Mouse (Mus musculus): Measurements from ENCODE around the gene Vav1. TPM values are rescaled to one million over a fixed set of nuclear protein-coding genes. Genes with fewer than 3 reads are reported as not detected.
A peak's percentile ranks its signal among the peaks of the same experiment; 100 is the strongest.

Gene Vav1
- total and polyA plus RNA-seq, 3 experiments: 86.7 to 99.6 TPM; not detected in 1

- H3K27me3 ChIP-seq (ENCODE audit: control insufficient read depth in 1 of 2, insufficient read depth in 2 of 2, low read length in 2 of 2): no peaks in the 10 kb centered on the region
- H3K27ac ChIP-seq (ENCODE audit: control insufficient read depth, low read depth, low read length): peak overlapping the region; percentile 81
- DNase-seq (ENCODE audit: low read depth, low spot score): no peak
- peak overlapping the region; percentile 65 to 85 for H3K4me3 ChIP-seq (ENCODE audit: control insufficient read depth in 1 of 2, insufficient read depth in 1 of 2, low read depth in 2 of 2, low read length in 2 of 2)
- H3K79me2 ChIP-seq (ENCODE audit: control insufficient read depth, insufficient read depth, low read length, poor library complexity): peaks cover 13% of the 10 kb centered on the region
- peak overlapping the region; percentile 79 for H3K9ac ChIP-seq (ENCODE audit: control insufficient read depth, low read depth, low read length, poor library complexity, severe bottlenecking)
- H3K9me3 ChIP-seq (replicated peaks; ENCODE audit: insufficient read depth, low read length): no peaks in the 10 kb centered on the region
- H3K36me3 ChIP-seq (ENCODE audit: control insufficient read depth in 1 of 2, insufficient read depth in 2 of 2, low read length in 2 of 2): peaks cover 0 to 11% of the 10 kb centered on the region in 2 experiments; a peak in 2 of 4 replicates
- H3K4me1 ChIP-seq (ENCODE audit: control insufficient read depth in 1 of 2, insufficient read depth in 2 of 2, low read length in 2 of 2): peaks cover 0 to 24% of the 10 kb centered on the region in 2 experiments; a peak in 2 of 4 replicates
- TF ChIP-seq ZNF384 (IDR thresholded peaks at IDR 0.05; ENCODE audit: low read depth, low read length) (no peak), USF1 (IDR thresholded peaks at IDR 0.05; ENCODE audit: low read depth, low read length) (0 out of 2 replicates have a peak, but pooled peaks have one; percentile 4)
Measured at GRCm38 (mm10) chr17:57248771-57249170, 30.1 kb upstream of the Vav1 start.

GRCm38 (mm10) chr17:57249186-57250181, 29.4 kb upstream of the Vav1 start, which contains the start of gene Trip10:
Gene Trip10, plus strand, starts transcription at chr17:57249455.
- H3K27me3 ChIP-seq (ENCODE audit: control insufficient read depth in 1 of 2, insufficient read depth in 2 of 2, low read length in 2 of 2): no peaks in the 10 kb centered on the region
- peak within 1 kb of the TSS; percentile 91 to 92 for H3K4me3 ChIP-seq (ENCODE audit: control insufficient read depth in 1 of 2, insufficient read depth in 1 of 2, low read depth in 2 of 2, low read length in 2 of 2)
- H3K9ac ChIP-seq (ENCODE audit: control insufficient read depth, low read depth, low read length, poor library complexity, severe bottlenecking): peak within 1 kb of the TSS; percentile 85
- H3K79me2 ChIP-seq (ENCODE audit: control insufficient read depth, insufficient read depth, low read length, poor library complexity): peaks cover 13% of the 10 kb centered on the region
- peaks cover 0 to 7% of the 10 kb centered on the region in 2 experiments; a peak in 2 of 4 replicates for H3K36me3 ChIP-seq (ENCODE audit: control insufficient read depth in 1 of 2, insufficient read depth in 2 of 2, low read length in 2 of 2)
- TF ChIP-seq MAZ (IDR thresholded peaks at IDR 0.05; ENCODE audit: low read depth, low read length) (peak; percentile 57; the same call in 1 of the 2 replicates), ELF1 (IDR thresholded peaks at IDR 0.05; ENCODE audit: low read depth, low read length) (no peak), CHD2 (IDR thresholded peaks at IDR 0.05; ENCODE audit: low read length) (no peak), ZC3H11A (IDR thresholded peaks at IDR 0.05; ENCODE audit: low read depth, low read length) (no peak), SIN3A (IDR thresholded peaks at IDR 0.05; ENCODE audit: low read length) (peak; percentile 73), MXI1 (IDR thresholded peaks at IDR 0.05; ENCODE audit: low read depth, low read length) (peak; percentile 57; the same call in 1 of the 2 replicates), MAX (IDR thresholded peaks at IDR 0.05; ENCODE audit: low read length) (0 out of 2 replicates have a peak, but pooled peaks have one; percentile 13), MYB (IDR thresholded peaks at IDR 0.05; ENCODE audit: low read depth, low read length) (no peak), CTCF (IDR thresholded peaks at IDR 0.05 in 2 of 3, conservative IDR thresholded peaks at IDR 0.05 in 1 of 3; ENCODE audit: control insufficient read depth in 1 of 3, insufficient read depth in 1 of 3, low read depth in 2 of 3, low read length in 3 of 3, poor library complexity in 1 of 3, severe bottlenecking in 1 of 3) (peak in 2 of 3 experiments; percentile 3 to 25; a peak in 3 of 6 replicates), RAD21 (IDR thresholded peaks at IDR 0.05; ENCODE audit: low read depth, low read length) (no peak; the same call in 1 of the 2 replicates), JUND (IDR thresholded peaks at IDR 0.05; ENCODE audit: low read depth, low read length) (no peak), KAT2A (conservative IDR thresholded peaks at IDR 0.05; ENCODE audit: low read depth, low read length) (no peak), HCFC1 (IDR thresholded peaks at IDR 0.05; ENCODE audit: low read depth, low read length) (peak; percentile 75), SMC3 (IDR thresholded peaks at IDR 0.05; ENCODE audit: low read depth, low read length) (no peak), MYC (IDR thresholded peaks at IDR 0.05; ENCODE audit: low read depth, low read length) (peak; percentile 26; the same call in 1 of the 2 replicates), NELFE (IDR thresholded peaks at IDR 0.05; ENCODE audit: low read depth, low read length) (peak; percentile 52), TBP (IDR thresholded peaks at IDR 0.05; ENCODE audit: low read depth, low read length) (0 out of 2 replicates have a peak, but pooled peaks have one; percentile 29), CHD1 (IDR thresholded peaks at IDR 0.05; ENCODE audit: low read depth, low read length) (no peak), POLR2AphosphoS5 (IDR thresholded peaks at IDR 0.05; ENCODE audit: borderline replicate concordance, low read depth, low read length) (no peak), MAFK (IDR thresholded peaks at IDR 0.05; ENCODE audit: borderline replicate concordance, low read depth, low read length) (no peak), POLR2A (IDR thresholded peaks at IDR 0.05; ENCODE audit: control insufficient read depth in 1 of 2, insufficient read depth in 1 of 2, low read depth in 1 of 2, low read length in 2 of 2, poor library complexity in 1 of 2) (peak in 1 of 2 experiments; percentile 58; a peak in 2 of 4 replicates), GABPA (IDR thresholded peaks at IDR 0.05; ENCODE audit: low read depth, low read length) (no peak), USF1 (IDR thresholded peaks at IDR 0.05; ENCODE audit: low read depth, low read length) (peak; percentile 34; the same call in 1 of the 2 replicates)
- DNase-seq (ENCODE audit: low read depth, low spot score): peak; percentile 91
- peak within 1 kb of the TSS; percentile 81 for H3K27ac ChIP-seq (ENCODE audit: control insufficient read depth, low read depth, low read length)
- H3K4me1 ChIP-seq (ENCODE audit: control insufficient read depth in 1 of 2, insufficient read depth in 2 of 2, low read length in 2 of 2): peaks cover 0 to 18% of the 10 kb centered on the region in 2 experiments; a peak in 2 of 4 replicates
- no peaks in the 10 kb centered on the region for H3K9me3 ChIP-seq (replicated peaks; ENCODE audit: insufficient read depth, low read length)

Measured in MEL (cell line).